Mouse (Mus musculus) ES-E14 (cell line): ENCODE data around the gene Drd4. TPM values are rescaled to one million over a fixed set of nuclear protein-coding genes. Genes with fewer than 3 reads are reported as not detected.
"Not testable (repeated sequence)": the region's sequence is repeated elsewhere in the genome, so short reads cannot be mapped to it uniquely, and the experiment has no call there.

Source experiments
- DNase-seq: peaks from one replicate; pipeline ENCODE4 v3.0.0-alpha.2; 2013; ENCODE audit warnings: low read depth, low spot score
- H3K27ac ChIP-seq: 2 replicates; pipeline ENCODE4 v1.5.1; 2012; ENCODE audit warnings: low read depth, mild to moderate bottlenecking, low read length, moderate library complexity, mixed read lengths; ENCODE audit not compliant: poor library complexity, insufficient read depth, severe bottlenecking
- H3K36me3 ChIP-seq: 2 replicates; pipeline ENCODE4 v1.6.1; 2012; ENCODE audit warnings: mild to moderate bottlenecking, low read length, moderate library complexity, mixed read lengths; ENCODE audit not compliant: control insufficient read depth, poor library complexity, insufficient read depth, severe bottlenecking
- H3K4me1 ChIP-seq, 2 experiments: fragments of 150-350 bp in 1 of 2; sonication (generic) in 1 of 2; 2 replicates each; pipeline ENCODE4 v1.6.1; 2012; ENCODE audit warnings: low read length in 2 of 2, mild to moderate bottlenecking in 1 of 2, mixed read lengths in 1 of 2; ENCODE audit not compliant: control insufficient read depth in 2 of 2, insufficient read depth in 2 of 2, poor library complexity in 1 of 2
- H3K4me3 ChIP-seq, 2 experiments: fragments of 150-350 bp in 1 of 2; sonication (generic) in 1 of 2; 2 replicates each; pipeline ENCODE4 v1.5.1; 2012; ENCODE audit warnings: low read length in 2 of 2, low read depth in 1 of 2, mild to moderate bottlenecking in 1 of 2, mixed read lengths in 1 of 2; ENCODE audit not compliant: insufficient read depth in 1 of 2, poor library complexity in 1 of 2, severe bottlenecking in 1 of 2
- H3K9ac ChIP-seq: 2 replicates; pipeline ENCODE4 v1.6.1; 2012; ENCODE audit warnings: low read depth, mild to moderate bottlenecking, low read length, mixed read lengths; ENCODE audit not compliant: poor library complexity, insufficient read depth, severe bottlenecking
- H3K9me3 ChIP-seq: fragments of 150-350 bp; sonication (generic); 2 replicates; pipeline ENCODE4 v1.6.1; 2012; ENCODE audit warnings: low read depth, mild to moderate bottlenecking, low read length; ENCODE audit not compliant: control insufficient read depth, insufficient read depth
- CHD2 ChIP-seq: IDR thresholded peaks from 2 replicates; pipeline ENCODE4 v1.6.1; 2014; ENCODE audit warnings: mild to moderate bottlenecking, low read depth, low read length, inconsistent platforms
- HCFC1 ChIP-seq: IDR thresholded peaks from 2 replicates; pipeline ENCODE4 v1.6.1; 2012; ENCODE audit warnings: low read length, inconsistent platforms, borderline replicate concordance; ENCODE audit not compliant: insufficient read depth
- MAFK ChIP-seq: IDR thresholded peaks from 2 replicates; pipeline ENCODE4 v1.6.1; 2014; ENCODE audit warnings: mild to moderate bottlenecking, low read depth, low read length, inconsistent platforms; ENCODE audit not compliant: insufficient read depth
- ZC3H11A ChIP-seq: IDR thresholded peaks from 2 replicates; pipeline ENCODE4 v1.6.1; 2012; ENCODE audit warnings: low read depth, mild to moderate bottlenecking, inconsistent platforms, low read length, borderline replicate concordance
- ZNF384 ChIP-seq: IDR thresholded peaks from 2 replicates; pipeline ENCODE4 v1.6.1; 2012; ENCODE audit warnings: low read depth, low read length, inconsistent platforms
- in situ Hi-C, 2 experiments: fragments of 600-800 bp; cut with MboI; formaldehyde crosslinking; loops; one replicate each; pipeline ENCODE4 v1.15.1; 2025; ENCODE audit warnings: low sequenced_read_pairs in 2 of 2, inconsistent platforms in 1 of 2; ENCODE audit not compliant: unreplicated experiment in 2 of 2
- total RNA-seq: library from RNA; depleted of rRNA; stranded (reverse); fragments of 300-350 nt; gene quantifications from 2 replicates; pipeline ENCODE4 v1.2.3, GENCODE M21; 2012; rRNA removed

The Drd4 gene
- total RNA-seq, result 0.76 and 0.95 TPM in 2 replicates

GRCm38 (mm10) chr7:141291921-141292582, at the start of gene Drd4:
Gene Drd4 (plus strand): TSS chr7:141292006.
- TF ChIP-seq HCFC1 (no peak), ZNF384 (no peak)
- peak within 1 kb of the TSS; percentile 49 to 65 for H3K4me3 ChIP-seq
- no peak within 1 kb of the TSS for H3K27ac ChIP-seq
- H3K9ac ChIP-seq, result peak within 1 kb of the TSS; percentile 20
- no peak for DNase-seq
- 0 out of 2 replicates have a peak, but pooled peaks cover under 1% of the 10 kb centered on the region for H3K36me3 ChIP-seq
- H3K9me3 ChIP-seq, result no peaks in the 10 kb centered on the region
- peaks cover 2 to 11% of the 10 kb centered on the region in 2 experiments; a peak in 3 of 4 replicates for H3K4me1 ChIP-seq
- in situ Hi-C loops, result no loop called here

- peaks cover 42% of the 10 kb centered on the region for H3K36me3 ChIP-seq
- H3K9ac ChIP-seq, H3K4me3 ChIP-seq, H3K4me1 ChIP-seq, in situ Hi-C loops, DNase-seq, H3K27ac ChIP-seq, H3K9me3 ChIP-seq: not testable (repeated sequence)
These were observed 41.3 kb upstream of the Drd4 start for GRCm38 (mm10) chr7:141250486-141250885.

- in situ Hi-C loops, result no loop called here
- no peak overlapping the region for H3K27ac ChIP-seq
- no peak for TF ChIP-seq ZC3H11A
- TF ChIP-seq MAFK, result no peak
- no peak overlapping the region for H3K9ac ChIP-seq
- no peaks in the 10 kb centered on the region for H3K4me1 ChIP-seq
- DNase-seq, result no peak
- no peaks in the 10 kb centered on the region for H3K9me3 ChIP-seq
- no peak overlapping the region for H3K4me3 ChIP-seq
- H3K36me3 ChIP-seq, result peaks cover 68% of the 10 kb centered on the region
These were observed 35.6 kb upstream of the Drd4 start for GRCm38 (mm10) chr7:141256159-141256558.

GRCm38 (mm10) chr7:141261480-141261879, 30.3 kb upstream of the Drd4 start:
- no peak overlapping the region for H3K4me3 ChIP-seq
- peaks cover under 1 to 14% of the 10 kb centered on the region in 2 experiments; a peak in 2 of 4 replicates for H3K4me1 ChIP-seq
- peaks cover 72% of the 10 kb centered on the region for H3K36me3 ChIP-seq
- H3K27ac ChIP-seq, result no peak overlapping the region
- no peaks in the 10 kb centered on the region for H3K9me3 ChIP-seq
- in situ Hi-C loops, result no loop called here
- H3K9ac ChIP-seq, result no peak overlapping the region
- no peak for DNase-seq
- TF ChIP-seq CHD2, result no peak
- TF ChIP-seq ZNF384, result no peak
- no peak for TF ChIP-seq MAFK
- no peak for TF ChIP-seq ZC3H11A
- TF ChIP-seq HCFC1, result no peak

- no peak for DNase-seq
- in situ Hi-C loops, result no loop called here
These were observed 28.2 kb upstream of the Drd4 start for GRCm38 (mm10) chr7:141263640-141264039.

More at GRCm38 (mm10) chr7:141263640-141264039, 28.2 kb upstream of the Drd4 start:
- peaks cover 50% of the 10 kb centered on the region for H3K36me3 ChIP-seq
- TF ChIP-seq ZNF384 (no peak), HCFC1 (no peak), ZC3H11A (no peak), CHD2 (no peak), MAFK (no peak)
- H3K27ac ChIP-seq, result no peak overlapping the region
- no peaks in the 10 kb centered on the region for H3K9me3 ChIP-seq
- peaks cover 2 to 14% of the 10 kb centered on the region in 2 experiments; a peak in 2 of 4 replicates for H3K4me1 ChIP-seq
- H3K4me3 ChIP-seq, result no peak overlapping the region
- H3K9ac ChIP-seq, result no peak overlapping the region
